Mouse (Mus musculus): ENCODE results near the gene Relt.

Gene Relt

DNA sequence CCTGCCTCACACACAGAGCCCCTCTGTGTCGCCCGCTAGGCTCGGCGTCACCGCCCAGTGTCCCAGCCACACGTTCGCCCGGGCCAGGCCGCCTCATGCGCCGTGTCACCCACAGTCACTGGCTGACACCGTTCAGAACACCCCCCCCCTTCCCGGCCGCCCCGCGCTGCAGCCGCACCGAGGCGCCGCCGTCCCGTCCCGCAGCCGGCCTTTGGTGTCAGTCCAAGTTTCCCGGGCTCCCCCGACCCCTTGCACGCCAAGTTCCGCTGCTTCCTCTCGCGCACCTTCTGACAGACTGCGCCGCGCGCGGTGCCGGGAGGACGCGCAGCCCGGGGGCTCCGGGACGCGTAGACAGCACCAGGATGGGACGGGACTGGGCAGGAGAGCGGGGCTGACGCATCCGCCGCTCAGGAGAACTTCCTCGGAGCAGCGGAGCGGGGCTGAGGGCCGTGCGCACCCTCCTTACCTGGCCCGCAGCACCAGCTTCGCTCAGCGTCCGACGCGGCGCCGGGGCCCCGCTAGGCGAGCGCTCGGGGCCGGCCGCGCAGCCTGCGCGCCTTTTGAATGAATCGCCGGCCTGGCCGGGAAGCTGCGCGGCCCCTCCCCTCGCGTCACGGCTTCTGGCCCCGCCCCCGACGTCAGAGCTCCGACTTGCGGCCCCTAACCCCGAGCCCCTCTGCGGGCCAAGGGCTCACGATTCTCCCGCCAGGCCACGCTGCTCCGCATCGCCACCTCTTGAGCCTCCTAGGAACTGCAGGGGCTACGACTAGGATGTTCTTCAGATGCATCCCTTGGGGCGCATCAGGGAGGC is at the start of gene Relt:
TSS of gene Relt (minus strand) at position 619 of the 811 bp plus-strand sequence.
- DNase-seq (ENCODE audit: low spot score in 2 of 2) = peak; percentile 99 to 100

DNA sequence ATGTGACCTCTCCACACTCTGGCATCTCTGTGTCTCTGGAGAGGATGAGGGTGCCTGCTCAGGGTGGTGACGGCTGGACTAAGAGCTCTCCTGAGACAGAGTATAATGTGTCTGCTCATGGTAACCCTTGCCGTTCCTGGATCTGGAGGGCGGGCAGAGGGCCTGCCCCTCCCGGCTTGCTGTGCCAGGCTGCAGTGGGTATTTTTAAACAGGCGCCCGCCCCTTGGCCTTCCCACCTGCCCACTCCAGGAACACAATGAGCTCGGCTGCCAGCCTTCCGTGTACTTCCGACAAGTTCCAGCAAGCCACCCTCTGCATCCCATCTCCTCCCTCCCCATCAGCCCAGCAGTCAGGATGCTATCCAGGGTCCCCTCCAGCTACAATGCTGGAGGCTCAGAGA is 48.5 kb upstream of the Relt start:
- DNase-seq (ENCODE audit: low spot score in 2 of 2) = no peak

- DNase-seq (ENCODE audit: low spot score in 2 of 2) = no peak
Observed at GRCm38 (mm10) chr7:100911246-100911770, 48.1 kb upstream of the Relt start.

DNA sequence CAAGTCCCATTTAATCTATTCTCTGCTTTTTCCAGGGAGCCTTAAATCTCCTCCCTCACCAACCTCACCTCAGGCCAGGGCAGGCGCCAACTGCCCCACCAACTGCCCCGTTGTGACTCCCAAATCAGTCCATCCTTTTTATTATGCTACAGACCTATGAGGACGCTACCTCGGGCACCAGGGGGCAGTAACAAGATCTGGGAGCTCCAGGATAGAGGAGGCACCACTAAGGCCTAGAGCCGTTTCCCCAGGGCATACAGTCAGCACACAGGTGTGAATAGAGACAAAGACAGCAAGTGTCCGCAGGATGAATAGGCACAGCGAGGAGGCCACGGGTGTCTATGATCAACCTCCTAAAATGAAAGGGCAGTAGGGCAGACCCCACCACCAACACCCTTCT is 45.3 kb upstream of the Relt start:
- DNase-seq (ENCODE audit: low spot score in 2 of 2) = no peak

GRCm38 (mm10) chr7:100908061-100908460 is 44.8 kb upstream of the Relt start:
- DNase-seq (ENCODE audit: low spot score in 2 of 2) = no peak

- peak; percentile 70 to 89 for DNase-seq (ENCODE audit: low spot score in 2 of 2)
Observed at GRCm38 (mm10) chr7:100907231-100907630, 44.0 kb upstream of the Relt start.

DNA sequence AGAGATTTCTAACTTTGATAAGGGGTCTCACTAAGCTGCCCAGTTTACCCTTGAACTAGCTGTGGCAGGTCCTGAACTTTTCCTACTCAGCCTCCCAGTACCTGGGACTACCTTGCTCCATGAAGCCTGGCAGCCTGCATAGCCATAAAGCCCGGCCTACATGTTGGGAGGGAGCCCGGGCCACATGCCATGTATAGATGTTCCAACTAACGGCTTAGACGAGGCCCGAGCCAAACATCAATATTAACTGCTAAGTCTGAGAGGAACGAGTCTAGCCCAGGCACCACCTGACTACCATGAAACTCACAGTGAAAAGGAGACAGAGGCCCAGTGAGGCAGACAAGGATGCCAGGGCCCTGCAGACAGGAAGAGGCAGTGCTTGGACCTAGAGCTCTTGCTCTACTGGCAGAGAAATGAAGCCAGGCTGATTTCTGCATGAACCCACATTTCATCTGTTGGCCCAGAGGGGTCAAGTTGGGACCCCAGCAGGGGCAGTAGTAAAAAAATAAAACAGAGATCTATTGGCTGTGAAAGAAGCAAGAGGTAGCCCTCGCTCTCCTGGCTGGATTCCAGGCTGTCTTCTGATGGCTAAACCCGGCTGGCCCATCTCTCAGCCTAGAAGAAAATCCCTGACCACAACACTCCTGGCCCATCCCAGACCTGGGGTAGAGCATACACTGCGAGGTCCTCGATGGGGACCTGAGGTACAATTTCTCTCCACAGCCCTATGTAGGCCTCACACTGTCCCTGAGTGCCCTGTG is 43.0 kb upstream of the Relt start:
- DNase-seq (ENCODE audit: low spot score in 2 of 2) = no peak

DNA sequence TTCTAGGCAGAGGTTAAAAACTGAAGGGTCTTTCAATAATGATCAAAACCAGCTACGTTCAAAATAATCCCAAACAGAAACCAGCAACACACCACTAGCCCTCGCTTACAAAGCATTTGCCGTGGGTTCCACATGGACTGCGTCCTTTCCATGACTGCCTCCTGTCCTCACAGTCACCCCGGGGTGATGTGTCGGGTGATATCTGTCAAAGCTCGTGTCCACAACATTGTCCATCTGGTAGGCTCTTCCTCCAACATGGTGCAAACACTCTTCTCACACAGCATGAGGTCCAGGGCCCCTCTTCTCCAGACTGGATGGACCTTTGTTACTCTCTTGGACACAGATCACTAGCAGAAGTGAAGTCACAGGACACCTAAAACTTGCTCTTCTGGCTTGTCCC is 41.8 kb upstream of the Relt start:
- no peak for DNase-seq (ENCODE audit: low spot score in 2 of 2)

- no peak for DNase-seq (ENCODE audit: low spot score in 2 of 2)
Observed at GRCm38 (mm10) chr7:100904612-100905011, 41.4 kb upstream of the Relt start.

DNA sequence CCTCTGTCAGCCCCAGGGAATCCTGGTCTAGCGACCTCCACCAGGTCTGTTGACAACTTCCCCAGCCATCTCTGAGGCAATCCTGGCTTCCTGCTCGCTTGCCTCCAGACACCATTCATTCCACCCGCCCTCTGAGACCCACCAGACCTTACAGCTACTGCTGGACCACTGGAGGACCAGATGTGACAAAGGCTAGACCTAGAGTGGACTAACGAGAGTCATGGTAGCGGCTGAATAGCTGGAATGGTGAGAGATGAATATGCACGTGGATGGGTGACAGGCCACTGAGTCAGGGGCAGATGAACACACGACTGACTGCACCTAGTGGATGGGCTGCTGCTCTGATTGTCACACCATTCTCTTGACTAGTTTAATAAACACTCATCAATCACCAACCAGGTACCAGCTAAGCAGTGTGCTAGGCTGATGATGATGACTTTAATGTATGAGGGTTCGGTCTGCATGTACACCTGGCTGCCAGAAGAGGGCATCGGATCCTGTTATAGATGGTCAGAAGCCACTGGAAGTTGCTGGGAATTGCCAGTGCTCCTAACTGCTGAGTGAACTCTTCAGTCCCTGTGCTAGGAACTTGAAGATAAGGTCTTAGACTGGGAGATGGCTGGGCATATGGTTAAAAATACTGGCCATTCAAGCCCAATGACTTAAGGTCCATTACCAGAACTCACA is 39.3 kb upstream of the Relt start:
- no peak for DNase-seq (ENCODE audit: low spot score in 2 of 2)

GRCm38 (mm10) chr7:100897828-100898227 is 34.6 kb upstream of the Relt start:
- DNase-seq (ENCODE audit: low spot score in 2 of 2) = no peak

GRCm38 (mm10) chr7:100894833-100895226 is 31.6 kb upstream of the Relt start:
- DNase-seq (ENCODE audit: low spot score in 2 of 2) = no peak

- DNase-seq (ENCODE audit: low spot score in 2 of 2) = no peak
Observed at GRCm38 (mm10) chr7:100894057-100894832, 31.0 kb upstream of the Relt start.

DNA sequence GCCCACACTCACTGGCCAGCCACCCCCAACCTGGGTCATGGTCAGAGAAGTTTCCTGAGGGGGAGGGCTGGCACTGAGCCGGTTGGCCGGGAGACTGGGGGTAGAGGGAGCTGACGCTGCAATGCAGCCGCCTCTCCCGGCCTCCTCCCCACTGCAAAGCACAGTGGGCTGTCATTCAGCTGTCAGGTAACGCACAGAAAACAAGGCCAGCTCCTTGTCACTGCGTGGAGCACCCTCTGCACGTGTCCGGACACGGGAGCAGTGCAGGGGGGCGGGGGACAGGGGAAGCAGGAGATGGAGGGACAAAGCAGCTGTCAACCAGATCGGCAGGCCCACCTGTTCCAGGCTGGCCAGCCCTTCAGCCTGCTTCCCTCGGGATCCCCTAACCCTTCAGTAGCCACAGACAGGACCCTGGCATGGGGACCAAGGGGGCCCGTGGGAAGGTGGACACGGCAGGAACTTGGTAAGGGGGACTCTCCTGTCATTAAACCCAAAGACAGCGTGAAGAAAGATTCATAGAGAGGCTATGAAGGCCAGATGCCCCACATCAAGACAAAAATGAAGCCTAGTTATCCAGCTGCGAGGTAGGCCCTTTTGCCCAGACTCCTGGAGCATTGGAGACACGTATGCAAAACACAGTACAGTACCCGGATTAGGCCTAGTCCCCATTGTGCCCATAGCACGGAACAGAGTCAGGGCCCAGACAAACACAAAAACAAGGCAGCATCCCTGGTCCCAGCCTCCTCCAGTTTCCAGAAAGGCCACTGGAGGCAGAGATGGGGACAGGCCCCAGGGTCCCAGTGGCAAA is 30.2 kb upstream of the Relt start:
- no peak for DNase-seq (ENCODE audit: low spot score in 2 of 2)

DNA sequence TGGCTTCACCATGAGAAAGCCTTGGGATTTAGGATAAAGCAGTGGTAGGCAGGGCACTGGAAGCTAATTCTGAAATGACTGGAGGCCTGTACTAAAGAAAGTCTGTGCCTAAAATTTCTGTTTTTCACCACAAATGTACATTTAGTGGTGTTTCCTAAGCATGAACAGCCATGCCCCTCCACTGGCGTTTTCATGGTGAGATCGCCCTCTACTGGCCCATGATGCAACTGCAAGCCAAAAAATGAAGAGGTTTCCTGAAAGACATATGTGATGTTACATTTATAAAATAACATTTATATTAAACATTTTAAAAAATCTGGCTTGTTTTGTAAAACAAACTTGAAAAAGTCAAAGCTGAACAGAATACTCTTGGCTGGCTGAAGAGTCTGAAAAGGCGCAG is 23.3 kb upstream of the Relt start:
- peak; percentile 71 to 90 for DNase-seq (ENCODE audit: low spot score in 2 of 2)

DNA sequence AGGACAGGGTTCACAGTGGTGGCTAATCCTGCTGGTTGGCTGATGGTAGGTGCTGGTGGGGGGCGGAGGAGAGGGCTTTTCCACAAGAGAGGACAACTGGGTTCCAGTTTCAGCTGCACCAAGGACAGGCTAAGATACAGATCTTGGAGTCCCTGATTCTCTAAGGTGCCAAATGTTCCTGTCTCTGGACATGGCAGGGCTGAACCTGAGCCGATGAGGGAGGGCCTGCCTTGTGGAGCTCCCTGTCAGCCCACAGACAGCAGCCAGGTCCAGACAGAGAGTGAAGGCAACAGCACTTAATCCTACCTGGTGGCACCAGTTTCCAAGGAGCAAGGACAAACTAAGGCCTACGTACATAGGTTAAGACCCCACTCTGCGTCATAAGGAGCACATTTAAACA is 21.2 kb upstream of the Relt start:
- DNase-seq (ENCODE audit: low spot score in 2 of 2) = no peak

DNA sequence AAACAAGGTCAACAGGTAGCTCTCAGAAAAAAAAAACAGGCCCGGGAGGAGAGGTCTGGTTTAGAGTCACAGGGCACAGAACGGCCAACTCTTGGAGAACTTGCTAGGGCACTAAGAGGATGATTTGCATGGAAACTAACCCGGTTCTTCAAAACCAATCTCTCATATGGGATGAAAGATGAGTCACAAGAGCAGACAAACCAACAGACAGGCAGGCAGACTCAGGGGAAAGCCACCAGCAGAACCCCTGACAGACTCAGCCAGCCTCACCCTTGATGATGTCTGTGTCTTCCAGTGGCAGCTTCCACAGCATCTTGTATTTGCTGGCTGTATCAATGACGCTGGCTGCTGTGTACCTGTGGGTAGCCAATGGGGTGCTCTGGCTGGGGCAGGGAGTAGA is 18.7 kb upstream of the Relt start:
- no peak for DNase-seq (ENCODE audit: low spot score in 2 of 2)

DNA sequence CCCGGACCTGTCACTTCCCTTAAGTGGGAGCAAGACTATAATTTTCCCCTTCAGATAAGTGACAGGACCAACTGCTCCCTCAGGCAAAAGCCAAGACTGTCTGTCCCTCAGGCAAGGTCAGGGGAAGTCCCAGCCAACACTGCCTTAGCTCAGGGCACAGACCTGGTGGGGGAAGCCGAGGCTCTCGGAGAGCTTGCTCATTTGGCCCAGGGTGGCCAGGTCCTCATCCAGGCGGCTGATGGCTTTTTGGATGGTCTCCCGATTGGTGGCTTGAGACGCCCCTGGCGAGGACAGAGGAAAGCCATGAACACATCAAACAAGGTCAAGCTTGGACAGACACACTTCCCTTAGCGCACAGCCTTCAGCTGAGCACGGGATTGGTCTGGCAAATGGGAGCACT is 18.3 kb upstream of the Relt start:
- no peak for DNase-seq (ENCODE audit: low spot score in 2 of 2)

- DNase-seq (ENCODE audit: low spot score in 2 of 2) = peak; percentile 83 to 94
Observed at GRCm38 (mm10) chr7:100879595-100879994, 16.3 kb upstream of the Relt start.

DNA sequence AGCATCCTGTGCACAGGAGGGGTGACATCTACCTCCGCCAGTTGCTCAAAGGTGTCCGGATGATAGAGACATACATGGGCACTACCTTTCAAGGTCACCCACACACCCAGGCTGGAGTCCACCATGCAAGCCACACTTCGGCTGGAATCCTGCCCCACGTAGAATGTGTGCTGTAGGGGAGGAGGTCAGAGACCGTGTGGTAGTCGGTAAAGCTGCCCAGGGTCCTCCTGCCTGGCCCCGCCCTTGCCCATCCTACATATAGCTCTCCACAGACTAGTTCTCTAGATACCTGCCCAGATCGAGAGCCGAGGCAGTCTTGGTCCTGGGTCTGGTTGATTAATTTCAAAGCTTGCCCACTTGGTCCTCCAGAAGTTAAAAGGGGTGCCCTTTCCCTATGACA is 13.5 kb upstream of the Relt start:
- no peak for DNase-seq (ENCODE audit: low spot score in 2 of 2)

- no peak for DNase-seq (ENCODE audit: low spot score in 2 of 2)
Observed at GRCm38 (mm10) chr7:100876293-100876692, 13.0 kb upstream of the Relt start.

Measured in spleen, postnatal 4 days (tissue).